Mouse (Mus musculus): ENCODE data around the gene Prnp.

Gene Prnp

GRCm38 (mm10) chr2:131909683-131910572 is at the start of gene Prnp, which contains the start of gene Prn:
Gene Prnp (plus strand): TSS chr2:131909928.
Gene Prn (plus strand): TSS chr2:131909957.
- DNase-seq (ENCODE audit: low read depth, low spot score): peak; percentile 79

GRCm38 (mm10) chr2:131862617-131863275 is 47.0 kb upstream of the Prnp start:
- no peak for DNase-seq (ENCODE audit: low read depth, low spot score)

GRCm38 (mm10) chr2:131863472-131863871 is 46.3 kb upstream of the Prnp start:
- DNase-seq (ENCODE audit: low read depth, low spot score): no peak

GRCm38 (mm10) chr2:131864262-131864796 is 45.4 kb upstream of the Prnp start:
- DNase-seq (ENCODE audit: low read depth, low spot score): no peak

GRCm38 (mm10) chr2:131866676-131867075 is 43.1 kb upstream of the Prnp start:
- DNase-seq (ENCODE audit: low read depth, low spot score): no peak

- DNase-seq (ENCODE audit: low read depth, low spot score): no peak
Observed at GRCm38 (mm10) chr2:131868983-131869382, 40.7 kb upstream of the Prnp start.

- DNase-seq (ENCODE audit: low read depth, low spot score): no peak
Observed at GRCm38 (mm10) chr2:131873376-131873775, 36.4 kb upstream of the Prnp start.

GRCm38 (mm10) chr2:131876551-131877265 is 33.0 kb upstream of the Prnp start:
- no peak for DNase-seq (ENCODE audit: low read depth, low spot score)

GRCm38 (mm10) chr2:131881766-131882165 is 28.0 kb upstream of the Prnp start:
- no peak for DNase-seq (ENCODE audit: low read depth, low spot score)

GRCm38 (mm10) chr2:131883136-131883535 is 26.6 kb upstream of the Prnp start:
- no peak for DNase-seq (ENCODE audit: low read depth, low spot score)

GRCm38 (mm10) chr2:131886503-131887160 is 23.1 kb upstream of the Prnp start:
- DNase-seq (ENCODE audit: low read depth, low spot score): no peak

GRCm38 (mm10) chr2:131888233-131888632 is 21.5 kb upstream of the Prnp start:
- DNase-seq (ENCODE audit: low read depth, low spot score): no peak

GRCm38 (mm10) chr2:131892534-131892933 is 17.2 kb upstream of the Prnp start:
- no peak for DNase-seq (ENCODE audit: low read depth, low spot score)

GRCm38 (mm10) chr2:131895106-131895505 is 14.6 kb upstream of the Prnp start:
- no peak for DNase-seq (ENCODE audit: low read depth, low spot score)

- no peak for DNase-seq (ENCODE audit: low read depth, low spot score)
Observed at GRCm38 (mm10) chr2:131896011-131896410, 13.7 kb upstream of the Prnp start.

GRCm38 (mm10) chr2:131897336-131898109 is 12.2 kb upstream of the Prnp start:
- no peak for DNase-seq (ENCODE audit: low read depth, low spot score)

GRCm38 (mm10) chr2:131902423-131902822 is 7.3 kb upstream of the Prnp start:
- DNase-seq (ENCODE audit: low read depth, low spot score): no peak

- no peak for DNase-seq (ENCODE audit: low read depth, low spot score)
Observed at GRCm38 (mm10) chr2:131902867-131903266, 6.9 kb upstream of the Prnp start.

- DNase-seq (ENCODE audit: low read depth, low spot score): no peak
Observed at GRCm38 (mm10) chr2:131905025-131905424, 4.7 kb upstream of the Prnp start.

- DNase-seq (ENCODE audit: low read depth, low spot score): no peak
Observed at GRCm38 (mm10) chr2:131905776-131906175, 4.0 kb upstream of the Prnp start.

- no peak for DNase-seq (ENCODE audit: low read depth, low spot score)
Observed at GRCm38 (mm10) chr2:131906266-131906665, 3.5 kb upstream of the Prnp start.

Data from forelimb bud, embryonic 11.5 days (tissue).